In the genomic region with DNA sequence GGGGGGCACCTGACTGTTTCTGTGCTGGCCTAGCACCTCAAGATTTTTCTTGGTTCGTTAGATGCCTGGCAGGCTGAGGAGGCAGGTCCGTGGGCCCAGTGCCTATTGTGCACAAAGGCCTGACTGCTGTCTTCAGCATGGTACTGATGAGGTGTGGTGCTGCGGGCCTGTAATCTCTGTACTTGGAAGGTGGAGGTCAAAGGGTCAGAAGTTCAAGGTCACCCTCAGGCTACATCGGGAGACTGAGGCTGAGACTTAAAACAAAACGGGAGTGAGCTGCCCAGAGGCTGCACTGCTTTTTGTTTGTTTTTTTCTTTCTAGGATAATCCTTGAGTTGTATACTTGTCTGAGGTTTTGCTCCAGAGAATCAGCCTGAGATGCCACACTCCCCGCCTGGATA, we compare ENCODE assay signal across 22 mouse cellular contexts.
A peak's percentile ranks its signal among the peaks of the same experiment; 100 is the strongest.
DNase-seq lines count a peak whose midpoint lies in the region; ATAC-seq and TF ChIP-seq lines count a peak whose summit lies in the region.
"Had no signal": no experiment of that assay in that cellular context is flagged by ENCODE, and none has a peak within 500 bp of the region (broad histone marks: within the 10 kb centered on the region; RNA-seq: fewer than 3 reads in every experiment).

No protein-coding gene starts in this region.

- H3K4me1 ChIP-seq in forebrain, embryonic 11.5 days (replicated peaks; ENCODE audit: control insufficient read depth, insufficient read depth, low read length), result peaks cover 14% of the 10 kb centered on the region; the same call in 1 of the 2 replicates
- H3K4me1 ChIP-seq in forebrain, embryonic 14.5 days (ENCODE audit: control insufficient read depth, insufficient read depth, low read length), result peaks cover 14% of the 10 kb centered on the region
- H3K4me1 ChIP-seq in hindbrain, embryonic 15.5 days (replicated peaks), result peaks cover 36% of the 10 kb centered on the region
- H3K4me1 ChIP-seq in hindbrain, embryonic 16.5 days (ENCODE audit: control insufficient read depth, insufficient read depth, low read depth, low read length), result peaks cover 10% of the 10 kb centered on the region; the same call in 1 of the 2 replicates
- H3K4me1 ChIP-seq in ES-E14 (ENCODE audit: control insufficient read depth in 2 of 2, insufficient read depth in 2 of 2, low read length in 2 of 2, poor library complexity in 1 of 2), result peaks cover 2 to 15% of the 10 kb centered on the region in 2 experiments; a peak in 2 of 4 replicates
- peaks cover 26% of the 10 kb centered on the region for H3K4me1 ChIP-seq in midbrain, embryonic 15.5 days
- H3K4me1 ChIP-seq in kidney, embryonic 16.5 days (ENCODE audit: insufficient read depth, low read length), result peaks cover 24% of the 10 kb centered on the region

- no peak overlapping the region for H3K4me3 ChIP-seq in forebrain, embryonic 11.5 days (ENCODE audit: low read depth, low read length)
- H3K4me3 ChIP-seq in forebrain, embryonic 14.5 days (ENCODE audit: low read depth, low read length), result no peak overlapping the region
- H3K4me3 ChIP-seq in hindbrain, embryonic 15.5 days, result no peak overlapping the region
- no peak overlapping the region for H3K4me3 ChIP-seq in hindbrain, embryonic 16.5 days (ENCODE audit: low read length)
- H3K4me3 ChIP-seq in ES-E14 (ENCODE audit: insufficient read depth in 1 of 2, low read depth in 1 of 2, low read length in 2 of 2, poor library complexity in 1 of 2, severe bottlenecking in 1 of 2), result no peak overlapping the region
- no peak overlapping the region for H3K4me3 ChIP-seq in midbrain, embryonic 15.5 days
- no peak overlapping the region for H3K4me3 ChIP-seq in kidney, embryonic 16.5 days (ENCODE audit: low read length)
- H3K4me3 ChIP-seq: forebrain, embryonic 12.5 days; limb, embryonic 10.5 days; stomach, embryonic 15.5 days had no signal

- DNase-seq in forebrain, embryonic 11.5 days (ENCODE audit: low spot score), result no peak
- DNase-seq in forebrain, embryonic 14.5 days (ENCODE audit: low spot score), result no peak
- DNase-seq in ES-E14 (ENCODE audit: low read depth, low spot score), result no peak
- DNase-seq: adrenal gland, postnatal 10 days; cerebellum, adult 9-11 months; heart, postnatal 36 days; layer of hippocampus, adult 9-11 months; liver, postnatal 0 days; lung, postnatal 14 days; right cerebral cortex, postnatal 25 days; thymus, adult 18-20 months; thymus, postnatal 4 days had no signal

- no peak overlapping the region for H3K27ac ChIP-seq in forebrain, embryonic 11.5 days (ENCODE audit: low read depth, low read length)
- no peak overlapping the region for H3K27ac ChIP-seq in forebrain, embryonic 14.5 days (ENCODE audit: low read depth, low read length)
- H3K27ac ChIP-seq in hindbrain, embryonic 15.5 days (replicated peaks), result no peak overlapping the region
- no peak overlapping the region for H3K27ac ChIP-seq in hindbrain, embryonic 16.5 days (ENCODE audit: low read depth, low read length)
- H3K27ac ChIP-seq in ES-E14 (ENCODE audit: insufficient read depth, low read depth, low read length, poor library complexity, severe bottlenecking), result peak overlapping the region; percentile 1; the same call in 1 of the 2 replicates
- 0 out of 2 replicates have a peak overlapping the region, but pooled peaks have one; percentile 36 for H3K27ac ChIP-seq in midbrain, embryonic 15.5 days
- no peak overlapping the region for H3K27ac ChIP-seq in kidney, embryonic 16.5 days (ENCODE audit: low read length)
- H3K27ac ChIP-seq: forebrain, embryonic 12.5 days; limb, embryonic 10.5 days; stomach, embryonic 15.5 days had no signal

- no peaks in the 10 kb centered on the region for H3K9me3 ChIP-seq in forebrain, embryonic 11.5 days (ENCODE audit: control insufficient read depth, low read length)
- no peaks in the 10 kb centered on the region for H3K9me3 ChIP-seq in forebrain, embryonic 14.5 days (replicated peaks; ENCODE audit: control insufficient read depth, low read length)
- H3K9me3 ChIP-seq in hindbrain, embryonic 15.5 days, result no peaks in the 10 kb centered on the region
- no peaks in the 10 kb centered on the region for H3K9me3 ChIP-seq in hindbrain, embryonic 16.5 days (ENCODE audit: control insufficient read depth, low read length)
- no peaks in the 10 kb centered on the region for H3K9me3 ChIP-seq in ES-E14 (ENCODE audit: control insufficient read depth, insufficient read depth, low read depth, low read length)
- no peaks in the 10 kb centered on the region for H3K9me3 ChIP-seq in midbrain, embryonic 15.5 days
- 0 out of 2 replicates have a peak, but pooled peaks cover 3% of the 10 kb centered on the region for H3K9me3 ChIP-seq in kidney, embryonic 16.5 days (ENCODE audit: low read length)
- H3K9me3 ChIP-seq: forebrain, embryonic 12.5 days; limb, embryonic 10.5 days; stomach, embryonic 15.5 days had no signal

- no peak overlapping the region for H3K9ac ChIP-seq in forebrain, embryonic 11.5 days (ENCODE audit: low read length)
- H3K9ac ChIP-seq in forebrain, embryonic 14.5 days (ENCODE audit: low read length), result no peak overlapping the region
- H3K9ac ChIP-seq in hindbrain, embryonic 15.5 days, result no peak overlapping the region
- H3K9ac ChIP-seq in hindbrain, embryonic 16.5 days (ENCODE audit: low read depth, low read length), result no peak overlapping the region
- no peak overlapping the region for H3K9ac ChIP-seq in ES-E14 (ENCODE audit: insufficient read depth, low read depth, low read length, poor library complexity, severe bottlenecking)
- H3K9ac ChIP-seq in midbrain, embryonic 15.5 days, result no peak overlapping the region
- no peak overlapping the region for H3K9ac ChIP-seq in kidney, embryonic 16.5 days (replicated peaks; ENCODE audit: low read length)
- H3K9ac ChIP-seq: forebrain, embryonic 12.5 days; liver, postnatal 0 days; stomach, embryonic 15.5 days had no signal

- no peaks in the 10 kb centered on the region for H3K27me3 ChIP-seq in forebrain, embryonic 11.5 days (ENCODE audit: control insufficient read depth, insufficient read depth, low read length)
- H3K27me3 ChIP-seq in forebrain, embryonic 14.5 days (replicated peaks; ENCODE audit: control insufficient read depth, insufficient read depth, low read length), result no peaks in the 10 kb centered on the region
- peaks cover 8% of the 10 kb centered on the region; the same call in 1 of the 2 replicates for H3K27me3 ChIP-seq in hindbrain, embryonic 15.5 days
- H3K27me3 ChIP-seq in hindbrain, embryonic 16.5 days (replicated peaks; ENCODE audit: control insufficient read depth, insufficient read depth, low read length), result no peaks in the 10 kb centered on the region; the same call in 1 of the 2 replicates
- peaks cover 27% of the 10 kb centered on the region for H3K27me3 ChIP-seq in midbrain, embryonic 15.5 days (replicated peaks)
- H3K27me3 ChIP-seq in kidney, embryonic 16.5 days (ENCODE audit: insufficient read depth, low read length), result no peaks in the 10 kb centered on the region
- H3K27me3 ChIP-seq: CH12.LX; stomach, embryonic 15.5 days had no signal

- peak; percentile 18; the same call in 1 of the 2 replicates for ATAC-seq in forebrain, embryonic 11.5 days (replicated peaks; ENCODE audit: low FRiP score)
- ATAC-seq in forebrain, embryonic 14.5 days, result no peak
- 0 out of 2 replicates have a peak, but pooled peaks have one; percentile 24 for ATAC-seq in hindbrain, embryonic 15.5 days (ENCODE audit: low FRiP score, low read depth)
- no peak for ATAC-seq in hindbrain, embryonic 16.5 days
- ATAC-seq in midbrain, embryonic 15.5 days (replicated peaks), result 0 out of 2 replicates have a peak, but pooled peaks have one; percentile 22
- ATAC-seq in kidney, embryonic 16.5 days (ENCODE audit: low FRiP score, low TSS enrichment), result no peak
- ATAC-seq: intestine, embryonic 16.5 days; liver, postnatal 0 days had no signal

- no peaks in the 10 kb centered on the region for H3K36me3 ChIP-seq in forebrain, embryonic 11.5 days (ENCODE audit: control insufficient read depth, insufficient read depth, low read length)
- H3K36me3 ChIP-seq in forebrain, embryonic 14.5 days (ENCODE audit: control insufficient read depth, insufficient read depth, low read length), result no peaks in the 10 kb centered on the region
- H3K36me3 ChIP-seq in hindbrain, embryonic 15.5 days, result no peaks in the 10 kb centered on the region
- H3K36me3 ChIP-seq in hindbrain, embryonic 16.5 days (ENCODE audit: control insufficient read depth, insufficient read depth, low read length), result no peaks in the 10 kb centered on the region
- H3K36me3 ChIP-seq in ES-E14 (ENCODE audit: control insufficient read depth, insufficient read depth, low read length, poor library complexity, severe bottlenecking), result no peaks in the 10 kb centered on the region
- H3K36me3 ChIP-seq in midbrain, embryonic 15.5 days (replicated peaks), result no peaks in the 10 kb centered on the region
- no peaks in the 10 kb centered on the region for H3K36me3 ChIP-seq in kidney, embryonic 16.5 days (ENCODE audit: insufficient read depth, low read length)
- H3K36me3 ChIP-seq: forebrain, embryonic 12.5 days; limb, embryonic 10.5 days; stomach, embryonic 15.5 days had no signal

- in situ Hi-C loops in ES-E14 (cut with MboI; ENCODE audit: low sequenced_read_pairs in 2 of 2, unreplicated experiment in 2 of 2), result no loop called here

- 46% methylated on average over 6 of the region's 6 CpGs for WGBS in forebrain, embryonic 11.5 days
- 42% methylated on average over 6 of the region's 6 CpGs for WGBS in forebrain, embryonic 14.5 days
- 41% methylated on average over 6 of the region's 6 CpGs for WGBS in hindbrain, embryonic 15.5 days
- 39% methylated on average over 6 of the region's 6 CpGs for WGBS in hindbrain, embryonic 16.5 days
- WGBS in midbrain, embryonic 15.5 days, result 32% methylated on average over 6 of the region's 6 CpGs
- WGBS in kidney, embryonic 16.5 days, result 50% methylated on average over 6 of the region's 6 CpGs

- no peak overlapping the region for H3K4me2 ChIP-seq in forebrain, embryonic 11.5 days (ENCODE audit: low read depth, low read length, severe bottlenecking)
- no peak overlapping the region for H3K4me2 ChIP-seq in forebrain, embryonic 14.5 days (ENCODE audit: low read length)
- H3K4me2 ChIP-seq in hindbrain, embryonic 15.5 days, result no peak overlapping the region
- H3K4me2 ChIP-seq in hindbrain, embryonic 16.5 days (ENCODE audit: low read length), result no peak overlapping the region
- H3K4me2 ChIP-seq in midbrain, embryonic 15.5 days, result no peak overlapping the region
- no peak overlapping the region for H3K4me2 ChIP-seq in kidney, embryonic 16.5 days (replicated peaks; ENCODE audit: low read depth, low read length)
- H3K4me2 ChIP-seq: forebrain, embryonic 12.5 days; heart, embryonic 11.5 days; stomach, embryonic 15.5 days had no signal

TF ChIP-seq in ES-E14, 5 proteins besides CTCF, POLR2A, EP300 and RAD21:
- TF ChIP-seq CHD2 (IDR thresholded peaks at IDR 0.05; ENCODE audit: low read depth, low read length) (no peak), ZC3H11A (IDR thresholded peaks at IDR 0.05; ENCODE audit: borderline replicate concordance, low read depth, low read length) (no peak), MAFK (IDR thresholded peaks at IDR 0.05; ENCODE audit: insufficient read depth, low read depth, low read length) (no peak), ZNF384 (IDR thresholded peaks at IDR 0.05; ENCODE audit: low read depth, low read length) (no peak), HCFC1 (IDR thresholded peaks at IDR 0.05; ENCODE audit: borderline replicate concordance, insufficient read depth, low read length) (no peak)

Comparison
In these comparisons a context has a peak if more than half of its experiments do, and no peak if none do; other contexts are left out.
1. ATAC-seq: peak in forebrain, embryonic 11.5 days (single experiment), hindbrain, embryonic 15.5 days (single experiment) and midbrain, embryonic 15.5 days (single experiment); none in forebrain, embryonic 14.5 days (single experiment), hindbrain, embryonic 16.5 days (single experiment) and kidney, embryonic 16.5 days (single experiment).
2. H3K27ac ChIP-seq: peak in ES-E14 (single experiment) and midbrain, embryonic 15.5 days (single experiment); none in forebrain, embryonic 11.5 days (single experiment), forebrain, embryonic 14.5 days (single experiment), hindbrain, embryonic 15.5 days (single experiment), hindbrain, embryonic 16.5 days (single experiment) and kidney, embryonic 16.5 days (single experiment).